Mouse (Mus musculus): ENCODE data around the gene Rps28. TPM values are rescaled to one million over a fixed set of nuclear protein-coding genes. Genes with fewer than 3 reads are reported as not detected.

Gene Rps28
- total RNA-seq, 2 experiments from 2014 or later, result 1,918 to 2,060 TPM

DNA sequence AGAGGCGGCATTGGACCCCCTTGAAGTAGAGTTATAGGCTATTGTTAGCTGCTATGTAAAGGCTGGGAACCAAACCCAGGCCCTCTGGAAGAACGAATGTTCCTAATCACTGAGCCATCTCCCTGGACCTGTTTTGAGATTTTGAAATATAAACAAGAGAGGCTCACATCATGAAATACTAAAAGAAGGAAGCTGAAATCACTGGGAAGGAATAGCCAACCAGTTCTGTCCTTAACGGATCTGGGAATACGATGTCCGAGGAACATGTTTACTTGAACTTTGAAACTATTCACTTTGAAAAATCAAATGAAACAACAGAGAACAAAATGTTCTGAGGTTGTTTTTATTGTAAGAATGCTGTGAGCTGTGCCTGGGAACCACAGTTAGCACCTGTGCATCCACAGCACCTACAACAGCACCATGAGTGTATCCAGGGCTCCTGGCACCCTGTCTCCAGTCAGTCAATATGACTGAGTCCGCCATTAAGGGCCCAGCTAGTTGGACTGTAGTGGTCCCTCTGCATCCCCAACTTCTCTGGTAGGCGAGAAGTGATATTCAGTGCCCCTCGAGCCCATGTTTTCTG lies 49.7 kb downstream of the Rps28 start:
- no peak for DNase-seq (ENCODE audit: low spot score in 2 of 2)

DNA sequence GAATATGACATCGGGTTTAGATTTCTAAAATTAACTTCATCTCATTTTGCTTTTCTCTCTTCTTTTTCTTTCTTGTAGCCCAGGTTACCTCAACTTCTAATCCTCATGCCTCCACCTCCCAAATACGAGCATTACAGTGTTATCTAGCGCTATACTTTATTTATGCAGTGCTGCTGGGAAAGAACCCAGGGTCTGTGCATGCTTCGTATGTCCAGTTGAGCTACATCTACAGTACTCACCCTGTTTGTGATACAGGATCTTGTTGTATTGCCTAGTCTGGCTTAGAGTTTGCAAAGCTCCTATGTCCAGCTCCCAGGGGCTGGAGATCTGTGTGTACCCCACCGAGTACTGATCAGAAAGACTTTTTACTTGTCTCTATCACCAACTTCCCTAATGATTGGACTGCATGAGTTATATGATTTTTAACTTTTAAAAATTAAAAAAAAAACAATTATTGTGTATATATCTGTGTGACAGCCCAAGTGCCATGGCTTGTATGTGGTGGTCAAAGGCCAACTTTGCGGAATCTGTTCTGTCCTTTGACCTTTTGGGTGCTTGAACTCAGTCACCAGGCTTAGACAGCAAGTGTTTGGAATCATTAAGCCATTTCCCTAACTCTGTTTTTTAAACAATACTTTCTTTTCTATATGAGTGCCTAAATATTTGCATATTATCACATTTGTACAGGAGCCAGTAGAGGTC lies 50.3 kb downstream of the Rps28 start:
- DNase-seq (ENCODE audit: low spot score in 2 of 2), result no peak

- no peak for DNase-seq (ENCODE audit: low spot score in 2 of 2)
Measured at GRCm38 (mm10) chr17:33773426-33773825, 50.9 kb downstream of the Rps28 start.

DNA sequence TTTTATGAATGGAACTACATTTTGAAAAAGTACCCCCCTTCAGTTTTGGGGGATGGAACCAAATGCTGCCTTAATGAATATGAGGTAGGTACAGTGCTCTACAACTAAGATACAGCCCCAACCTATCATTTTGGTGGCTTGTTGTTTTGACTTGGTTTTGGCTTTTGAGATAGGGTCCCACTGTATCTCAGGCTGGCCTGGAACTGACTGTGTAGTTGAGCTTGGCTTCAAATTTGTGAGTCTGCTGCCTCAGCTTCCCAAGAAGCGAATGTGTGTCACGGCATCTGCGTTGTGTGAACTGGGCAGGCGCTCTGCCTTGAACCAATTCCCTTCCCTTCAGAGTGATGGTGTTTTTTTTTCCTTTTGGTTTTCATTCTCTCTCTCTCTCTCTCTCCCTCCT lies 52.7 kb downstream of the Rps28 start:
- DNase-seq (ENCODE audit: low spot score in 2 of 2), result no peak

Other genes starting within 250 kb of the Rps28 start
- gene Zfp414, start 195.5 kb downstream of the Rps28 start, total RNA-seq (2021), result 10 to 100 TPM; 66.6 to 67.1 TPM
- gene Pram1, start 186.5 kb downstream of the Rps28 start, total RNA-seq (2021), result 1 to 10 TPM; 2.5 to 2.6 TPM
- 100 to 1,000 TPM; 197 to 237 TPM for gene Hnrnpm, start 137.7 kb downstream of the Rps28 start, total RNA-seq (2021)
- gene March2, start 105.9 kb downstream of the Rps28 start, total RNA-seq (2021), result 10 to 100 TPM; 85.4 to 85.6 TPM
- 100 to 1,000 TPM; 305 to 306 TPM for gene Rab11b, start 64.0 kb downstream of the Rps28 start, total RNA-seq (2021)
- gene Angptl4, start 42.7 kb downstream of the Rps28 start, total RNA-seq (2021), result 10 to 100 TPM; 43.9 to 68.2 TPM
- gene Kank3, start 14.0 kb downstream of the Rps28 start, total RNA-seq (2021), result 100 to 1,000 TPM; 117 to 136 TPM
- 100 to 1,000 TPM; 354 to 402 TPM for gene Ndufa7, start within 50 bp of the Rps28 start, total RNA-seq (2021)
- gene Cd320, start 18.5 kb upstream of the Rps28 start, total RNA-seq (2021), result 10 to 100 TPM; 34.3 to 36.0 TPM
- not detected for gene Gm7029, start 49.3 kb upstream of the Rps28 start, total RNA-seq (2021)
- gene Kifc1, start 66.1 kb upstream of the Rps28 start, total RNA-seq (2021), result 10 to 100 TPM; 30.5 to 31.0 TPM
- gene Platr17, start 80.6 kb upstream of the Rps28 start, total RNA-seq (2021), result not detected
- 10 to 100 TPM; 34.7 to 37.8 TPM for gene Daxx, start 84.9 kb upstream of the Rps28 start, total RNA-seq (2021)
- 100 to 1,000 TPM; 122 to 131 TPM for gene Tapbp, start 91.3 kb upstream of the Rps28 start, total RNA-seq (2021)
- 10 to 100 TPM; 43.0 to 47.1 TPM for gene Zbtb22, start 91.3 kb upstream of the Rps28 start, total RNA-seq (2021)
- gene Rgl2, start 105.0 kb upstream of the Rps28 start, total RNA-seq (2021), result 10 to 100 TPM; 87.9 to 94.5 TPM
- gene Pfdn6, start 115.8 kb upstream of the Rps28 start, total RNA-seq (2021), result 10 to 100 TPM; 96.5 to 98.1 TPM
- gene Wdr46, start 116.1 kb upstream of the Rps28 start, total RNA-seq (2021), result 10 to 100 TPM; 35.1 to 35.2 TPM
- 1 to 10 TPM; 7.1 to 7.2 TPM for gene B3galt4, start 126.9 kb upstream of the Rps28 start, total RNA-seq (2021)
- 10 to 100 TPM; 62.8 to 72.5 TPM for gene Vps52, start 131.2 kb upstream of the Rps28 start, total RNA-seq (2021)
- gene Rps18, start 131.4 kb upstream of the Rps28 start, total RNA-seq (2021), result 1,000 to 10,000 TPM; 1,180 to 1,281 TPM
- gene H2-K1, start 175.8 kb upstream of the Rps28 start, total RNA-seq (2021), result 100 to 1,000 TPM; 173 to 174 TPM
- gene Ring1, start 200.1 kb upstream of the Rps28 start, total RNA-seq (2021), result 10 to 100 TPM; 49.0 to 54.3 TPM
- 100 to 1,000 TPM; 135 to 144 TPM for gene H2-Ke6, start 203.5 kb upstream of the Rps28 start, total RNA-seq (2021)
- 100 to 1,000 TPM; 145 to 156 TPM for gene Slc39a7, start 207.1 kb upstream of the Rps28 start, total RNA-seq (2021)
- gene Rxrb, start 207.2 kb upstream of the Rps28 start, total RNA-seq (2021), result 10 to 100 TPM; 74.5 to 78.0 TPM
- 1 to 10 TPM; 3.1 to 6.4 TPM for gene Col11a2, start 214.9 kb upstream of the Rps28 start, total RNA-seq (2021)